ENCODE assay signal across 8 mouse cellular contexts in genomic region chr1:59516026-59516917, GRCm38 (mm10). TPM values are rescaled to one million over a fixed set of nuclear protein-coding genes. Genes with fewer than 3 reads are reported as not detected.
DNase-seq lines count a peak whose midpoint lies in the region; ATAC-seq and TF ChIP-seq lines count a peak whose summit lies in the region.

TSS of gene Gm973 (plus strand) at chr1:59516264.

- H3K36me3 ChIP-seq in embryonic facial prominence, embryonic 10.5 days (replicated peaks): no peaks in the 10 kb centered on the region
- H3K36me3 ChIP-seq in hindbrain, postnatal 0 days (ENCODE audit: insufficient read depth, low read length): no peaks in the 10 kb centered on the region

- ATAC-seq in hindbrain, postnatal 0 days: peak; percentile 98

- peak within 1 kb of the TSS; percentile 95 for H3K27ac ChIP-seq in embryonic facial prominence, embryonic 10.5 days (replicated peaks)
- H3K27ac ChIP-seq in hindbrain, postnatal 0 days: peak within 1 kb of the TSS; percentile 94

- 3% methylated on average over 25 of the region's 25 CpGs for WGBS in embryonic facial prominence, embryonic 10.5 days
- 2% methylated on average over 25 of the region's 25 CpGs for WGBS in hindbrain, postnatal 0 days

- intact Hi-C loops in gastrocnemius, postnatal 36 days (cut with DNase I): loop anchor here (5.0 kb wide), 1 partner anchor 34 kb away; the partner anchor contains the start of gene Fzd7

- peak within 1 kb of the TSS; percentile 58 for H3K4me2 ChIP-seq in hindbrain, postnatal 0 days (ENCODE audit: low read depth, low read length)

- peak within 1 kb of the TSS; percentile 58 for H3K4me3 ChIP-seq in embryonic facial prominence, embryonic 10.5 days
- H3K4me3 ChIP-seq in hindbrain, postnatal 0 days (ENCODE audit: low read length): peak within 1 kb of the TSS; percentile 34

- H3K9ac ChIP-seq in hindbrain, postnatal 0 days (replicated peaks; ENCODE audit: low read length): peak within 1 kb of the TSS; percentile 50

- no peaks in the 10 kb centered on the region for H3K9me3 ChIP-seq in embryonic facial prominence, embryonic 10.5 days
- H3K9me3 ChIP-seq in hindbrain, postnatal 0 days (ENCODE audit: low read length): no peaks in the 10 kb centered on the region

- peaks cover 57% of the 10 kb centered on the region for H3K4me1 ChIP-seq in embryonic facial prominence, embryonic 10.5 days
- peaks cover 14% of the 10 kb centered on the region for H3K4me1 ChIP-seq in hindbrain, postnatal 0 days (ENCODE audit: insufficient read depth, low read length)

- TF ChIP-seq CTCF in hindbrain, postnatal 0 days (IDR thresholded peaks at IDR 0.05; ENCODE audit: low read depth): no peak

- peak; percentile 41 for DNase-seq in Muller cell, postnatal 12 days (ENCODE audit: inconsistent ontology term)
- peak; percentile 88 for DNase-seq in embryonic facial prominence, embryonic 10.5 days (ENCODE audit: low spot score)
- DNase-seq in gastrocnemius, postnatal 36 days: peak; percentile 28 to 62
- DNase-seq in hindbrain, postnatal 0 days (ENCODE audit: low spot score): peak; percentile 94
- peak; percentile 47 to 67 for DNase-seq in left cerebral cortex, adult 9 months (ENCODE audit: low spot score in 2 of 2)
- DNase-seq in mesoderm, embryonic 11.5 days (ENCODE audit: low read depth, low spot score): peak; percentile 91
- DNase-seq in right cerebral cortex, postnatal 4 days: peak; percentile 60
- DNase-seq in spleen, postnatal 36 days (ENCODE audit: low spot score in 2 of 2): no peak

- H3K27me3 ChIP-seq in embryonic facial prominence, embryonic 10.5 days (replicated peaks; ENCODE audit: low read depth, poor library complexity, severe bottlenecking): no peaks in the 10 kb centered on the region; the same call in 1 of the 2 replicates
- H3K27me3 ChIP-seq in hindbrain, postnatal 0 days (ENCODE audit: insufficient read depth, low read length): no peaks in the 10 kb centered on the region

RNA-seq across cellular contexts. Expression of gene Gm973, which starts in this region (rescaled TPM):
- 1.2 and 3.6 TPM in 2 replicates for polyA plus RNA-seq in embryonic facial prominence, embryonic 10.5 days (2016; fragmentation: Nextera tagmentation; extraction: Ambion mirVana)
- total RNA-seq in gastrocnemius, postnatal 36 days (2021): under 1 TPM in 1 of 2 experiments, not detected in 1; 0.25 TPM
- total RNA-seq in hindbrain, postnatal 0 days (2014; rRNA removed): 9.7 and 12.5 TPM in 2 replicates
- 11.9 and 13.9 TPM in 2 replicates for polyA plus RNA-seq in hindbrain, postnatal 0 days (2015; fragmentation: Nextera tagmentation; extraction: Ambion mirVana)

Comparison
In these comparisons a context has a peak if more than half of its experiments do, and no peak if none do; other contexts are left out.
1. Peak in DNase-seq in gastrocnemius, postnatal 36 days; RNA of the gene not detected or under 1 TPM.
2. DNase-seq: peak in Muller cell, postnatal 12 days (single experiment), embryonic facial prominence, embryonic 10.5 days (single experiment), hindbrain, postnatal 0 days (single experiment), left cerebral cortex, adult 9 months (2 of 2), mesoderm, embryonic 11.5 days (single experiment) and right cerebral cortex, postnatal 4 days (single experiment); none in spleen, postnatal 36 days (0 of 2).